7 mouse cellular contexts compared by ENCODE assay signal in the genomic region with DNA sequence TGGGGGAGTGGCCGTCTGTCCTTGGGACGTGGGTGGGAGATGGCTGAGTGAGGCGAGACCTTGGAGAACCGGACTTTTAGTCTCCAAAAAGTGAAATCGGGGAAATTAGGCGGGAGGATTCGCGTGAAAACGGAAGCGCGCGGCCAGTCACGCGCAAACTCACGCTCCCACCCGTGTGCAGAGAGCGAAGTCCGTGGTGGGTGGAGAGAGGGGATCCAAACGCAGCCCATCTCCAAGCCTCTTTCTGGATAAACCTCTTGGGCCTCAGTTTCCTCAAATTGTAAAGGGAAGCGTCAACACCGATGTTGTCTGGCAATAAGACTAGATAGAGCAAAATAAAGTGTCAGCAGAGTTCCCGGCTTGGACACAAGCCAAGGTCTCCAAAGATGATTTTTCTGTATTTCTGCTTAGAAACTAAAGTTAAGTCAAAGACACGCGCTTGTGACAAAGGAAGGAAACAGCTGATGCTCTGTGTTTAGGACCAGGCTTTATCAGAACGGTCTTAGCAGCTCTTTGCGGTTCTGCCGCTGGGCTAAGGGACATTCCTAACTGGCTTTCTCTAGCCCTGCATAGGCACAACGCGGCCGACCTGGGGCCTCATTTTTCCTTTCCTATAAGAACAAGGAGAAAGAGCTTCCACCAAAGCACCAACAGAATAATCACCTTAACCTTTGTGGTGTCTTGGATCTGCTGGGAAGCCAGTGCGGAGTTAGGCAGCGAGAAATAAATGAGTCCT. TPM values are rescaled to one million over a fixed set of nuclear protein-coding genes. Genes with fewer than 3 reads are reported as not detected.
DNase-seq lines count a peak whose midpoint lies in the region; ATAC-seq lines count a peak whose summit lies in the region.

No protein-coding gene starts in this region.

- no peaks in the 10 kb centered on the region for H3K36me3 ChIP-seq in lung, embryonic 15.5 days
- H3K36me3 ChIP-seq in heart, embryonic 16.5 days (ENCODE audit: control insufficient read depth, insufficient read depth): no peaks in the 10 kb centered on the region
- H3K36me3 ChIP-seq in liver, embryonic 13.5 days: no peaks in the 10 kb centered on the region

- no peak for DNase-seq in lung, postnatal 25 days (ENCODE audit: low spot score)
- DNase-seq in embryo, embryonic 10 days (ENCODE audit: low spot score): peak; percentile 53
- no peak for DNase-seq in liver, embryonic 13.5 days
- no peak for DNase-seq in ovary, postnatal 14 days (ENCODE audit: low spot score)
- no peak for DNase-seq in spleen, adult 12 weeks (ENCODE audit: low spot score)

- peaks cover 49% of the 10 kb centered on the region for H3K27me3 ChIP-seq in lung, embryonic 15.5 days
- H3K27me3 ChIP-seq in heart, embryonic 16.5 days (ENCODE audit: control insufficient read depth, insufficient read depth, low read length): peaks cover 5% of the 10 kb centered on the region
- H3K27me3 ChIP-seq in liver, embryonic 13.5 days: peaks cover 59% of the 10 kb centered on the region

- 1% methylated on average over 32 of the region's 32 CpGs for WGBS in lung, embryonic 15.5 days
- WGBS in heart, embryonic 16.5 days: 2% methylated on average over 32 of the region's 32 CpGs
- under 1% methylated on average over 32 of the region's 32 CpGs for WGBS in liver, embryonic 13.5 days (ENCODE audit: insufficient replicate concordance)

- peak overlapping the region; percentile 49 for H3K9ac ChIP-seq in lung, embryonic 15.5 days
- H3K9ac ChIP-seq in heart, embryonic 16.5 days (ENCODE audit: low read length): peak overlapping the region; percentile 76
- H3K9ac ChIP-seq in liver, embryonic 13.5 days: no peak overlapping the region; the same call in 1 of the 2 replicates

- peak overlapping the region; percentile 97 for H3K4me2 ChIP-seq in lung, embryonic 15.5 days
- peak overlapping the region; percentile 86 for H3K4me2 ChIP-seq in heart, embryonic 16.5 days (ENCODE audit: low read depth, low read length)
- H3K4me2 ChIP-seq in liver, embryonic 13.5 days: peak overlapping the region; percentile 73

- peak overlapping the region; percentile 69 for H3K4me3 ChIP-seq in lung, embryonic 15.5 days
- peak overlapping the region; percentile 66 for H3K4me3 ChIP-seq in heart, embryonic 16.5 days (ENCODE audit: low read length)
- H3K4me3 ChIP-seq in liver, embryonic 13.5 days (replicated peaks): peak overlapping the region; percentile 60

- peak; percentile 12; the same call in 1 of the 2 replicates for ATAC-seq in lung, embryonic 15.5 days (ENCODE audit: borderline replicate concordance, extremely low read depth, low FRiP score, low TSS enrichment)
- ATAC-seq in heart, embryonic 16.5 days (replicated peaks; ENCODE audit: extremely low read depth, insufficient read depth, low FRiP score): no peak
- no peak for ATAC-seq in liver, embryonic 13.5 days (ENCODE audit: low read depth)

- no peaks in the 10 kb centered on the region for H3K9me3 ChIP-seq in lung, embryonic 15.5 days
- H3K9me3 ChIP-seq in heart, embryonic 16.5 days (replicated peaks; ENCODE audit: control insufficient read depth, low read length): no peaks in the 10 kb centered on the region; the same call in 1 of the 2 replicates
- H3K9me3 ChIP-seq in liver, embryonic 13.5 days (replicated peaks): no peaks in the 10 kb centered on the region

- H3K27ac ChIP-seq in lung, embryonic 15.5 days: no peak overlapping the region
- H3K27ac ChIP-seq in heart, embryonic 16.5 days (ENCODE audit: low read length): no peak overlapping the region
- no peak overlapping the region for H3K27ac ChIP-seq in liver, embryonic 13.5 days

- peaks cover 16% of the 10 kb centered on the region for H3K4me1 ChIP-seq in lung, embryonic 15.5 days
- H3K4me1 ChIP-seq in heart, embryonic 16.5 days (ENCODE audit: control insufficient read depth, insufficient read depth, low read length): peaks cover 4% of the 10 kb centered on the region
- peaks cover 8% of the 10 kb centered on the region for H3K4me1 ChIP-seq in liver, embryonic 13.5 days (replicated peaks)

RNA-seq across cellular contexts. Expression of gene Mast4, which starts 0.6 kb away (rescaled TPM):
- polyA plus RNA-seq in lung, embryonic 15.5 days (2015; fragmentation: Nextera tagmentation; extraction: Ambion mirVana): 25.1 and 31.8 TPM in 2 replicates
- 36.9 and 41.5 TPM in 2 replicates for polyA plus RNA-seq in heart, embryonic 16.5 days (2015; fragmentation: Nextera tagmentation; extraction: Ambion mirVana)
- polyA plus RNA-seq in liver, embryonic 13.5 days (2015; fragmentation: Nextera tagmentation; extraction: Ambion mirVana): 2.8 and 3.3 TPM in 2 replicates
